Mouse (Mus musculus) megakaryocyte, embryonic 14.5 days (primary cell): ENCODE results near the gene Atn1.

Experiments
- FLI1 ChIP-seq: IDR thresholded peaks from 2 replicates; pipeline ENCODE4 v1.6.1; 2012; ENCODE audit warnings: low read length, inconsistent platforms, mixed read lengths
- GATA1 ChIP-seq: IDR thresholded peaks from 3 replicates; pipeline ENCODE4 v1.6.1; 2012; ENCODE audit warnings: mixed read lengths, low read length, inconsistent platforms, borderline replicate concordance

GRCm38 (mm10) chr6:124780917-124781316 is 24.6 kb upstream of the Atn1 start:
- TF ChIP-seq GATA1 = no peak
- TF ChIP-seq FLI1 = no peak
